Mouse (Mus musculus) neural tube, embryonic 15.5 days (tissue): Measurements from ENCODE around the gene Tmem233. TPM values are rescaled to one million over a fixed set of nuclear protein-coding genes. Genes with fewer than 3 reads are reported as not detected.

ENCODE experiments used
- ATAC-seq: fragments of 200-750 bp; cut with Nextera tagmentation; 2 replicates; pipeline ENCODE4 v1.8.0; 2017; ENCODE audit warnings: mild to moderate bottlenecking, moderate TSS enrichment, moderate library complexity; ENCODE audit not compliant: low FRiP score
- H3K27ac ChIP-seq: fragments of 300-500 bp; sonication (generic); replicated peaks from 2 replicates; pipeline ENCODE4 v1.5.1; 2015; ENCODE audit warnings: mild to moderate bottlenecking, inconsistent platforms
- H3K27me3 ChIP-seq: fragments of 300-500 bp; sonication (generic); replicated peaks from 2 replicates; pipeline ENCODE4 v1.6.1; 2015; ENCODE audit warnings: inconsistent platforms
- H3K36me3 ChIP-seq: fragments of 300-500 bp; sonication (generic); 2 replicates; pipeline ENCODE4 v1.6.1; 2015; ENCODE audit warnings: inconsistent platforms
- H3K4me1 ChIP-seq: fragments of 300-500 bp; sonication (generic); 2 replicates; pipeline ENCODE4 v1.6.1; 2015; ENCODE audit warnings: inconsistent platforms
- H3K4me2 ChIP-seq: fragments of 300-500 bp; sonication (generic); 2 replicates; pipeline ENCODE4 v1.6.1; 2015; ENCODE audit warnings: inconsistent platforms, mild to moderate bottlenecking, moderate library complexity
- H3K4me3 ChIP-seq: fragments of 300-500 bp; sonication (generic); replicated peaks from 2 replicates; pipeline ENCODE4 v1.5.1; 2015; ENCODE audit warnings: mild to moderate bottlenecking, inconsistent platforms
- H3K9ac ChIP-seq: fragments of 300-500 bp; sonication (generic); replicated peaks from 2 replicates; pipeline ENCODE4 v1.6.1; 2015; ENCODE audit warnings: mild to moderate bottlenecking, inconsistent platforms
- H3K9me3 ChIP-seq: fragments of 300-500 bp; sonication (generic); replicated peaks from 2 replicates; pipeline ENCODE4 v1.6.1; 2016; ENCODE audit warnings: inconsistent platforms
- WGBS: fragments of 180-500 bp; shearing (Covaris S2); methylation state at CpG from one replicate; pipeline ENCODE4 v1.1.7; 2015; ENCODE audit warnings: mixed read lengths; 5-methylcytosine and 5-hydroxymethylcytosine counted together
- polyA plus RNA-seq: library from polyadenylated mRNA; unstranded; fragments of >200 nt; fragmentation: Nextera tagmentation; extraction: Ambion mirVana; gene quantifications from 2 replicates; pipeline ENCODE4 v1.2.1, GENCODE M21; 2015

The Tmem233 gene
- polyA plus RNA-seq, 1 experiment from 2014 or later, result 0.10 TPM

- no peaks in the 10 kb centered on the region for H3K27me3 ChIP-seq
- H3K4me2 ChIP-seq, result peak overlapping the region; percentile 28
- H3K9ac ChIP-seq, result no peak overlapping the region
- H3K27ac ChIP-seq, result peak overlapping the region; percentile 33; the same call in 1 of the 2 replicates
- peaks cover 18% of the 10 kb centered on the region for H3K4me1 ChIP-seq
- no peaks in the 10 kb centered on the region for H3K36me3 ChIP-seq
- no peaks in the 10 kb centered on the region for H3K9me3 ChIP-seq
- H3K4me3 ChIP-seq, result no peak overlapping the region
- peak; percentile 61 for ATAC-seq
- 24% methylated on average over 13 of the region's 13 CpGs for WGBS
Observed at GRCm38 (mm10) chr5:116003825-116004224, 79.2 kb downstream of the Tmem233 start.

- Histone ChIP-seq H3K36me3 (no peaks in the 10 kb centered on the region), H3K4me3 (no peak overlapping the region), H3K27me3 (no peaks in the 10 kb centered on the region), H3K4me2 (no peak overlapping the region), H3K9ac (no peak overlapping the region), H3K9me3 (no peaks in the 10 kb centered on the region), H3K27ac (no peak overlapping the region), H3K4me1 (peaks cover 18% of the 10 kb centered on the region)
- no peak for ATAC-seq
- 89% methylated on average over 8 of the region's 8 CpGs for WGBS
Observed at GRCm38 (mm10) chr5:116003154-116003553, 79.9 kb downstream of the Tmem233 start.

DNA sequence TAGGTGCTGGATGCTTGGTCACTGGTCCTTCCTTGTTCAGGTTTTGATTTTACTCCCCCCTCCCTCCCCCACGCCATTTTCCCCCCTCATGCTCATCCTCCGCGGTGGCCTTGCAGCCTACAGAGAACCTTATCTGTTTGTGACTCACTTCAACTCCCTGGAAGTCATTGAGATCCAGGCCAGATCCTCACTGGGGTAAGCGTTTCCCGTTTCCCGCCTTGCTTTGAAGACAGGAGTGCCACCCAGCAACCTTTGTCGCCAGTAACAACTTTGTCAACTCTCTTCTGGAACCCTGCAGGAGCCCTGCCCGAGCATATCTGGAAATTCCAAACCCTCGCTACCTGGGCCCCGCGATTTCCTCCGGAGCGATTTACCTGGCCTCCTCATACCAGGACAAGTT lies 85.7 kb downstream of the Tmem233 start:
- no peak overlapping the region for H3K4me3 ChIP-seq
- H3K9me3 ChIP-seq, result no peaks in the 10 kb centered on the region
- H3K4me1 ChIP-seq, result no peaks in the 10 kb centered on the region
- H3K27ac ChIP-seq, result no peak overlapping the region
- H3K9ac ChIP-seq, result no peak overlapping the region
- ATAC-seq, result no peak
- WGBS, result 86% methylated on average over 13 of the region's 13 CpGs
- H3K27me3 ChIP-seq, result no peaks in the 10 kb centered on the region
- peaks cover 17% of the 10 kb centered on the region; the same call in 1 of the 2 replicates for H3K36me3 ChIP-seq
- no peak overlapping the region for H3K4me2 ChIP-seq

- Histone ChIP-seq H3K4me3 (no peak overlapping the region), H3K27me3 (no peaks in the 10 kb centered on the region), H3K9me3 (peaks cover 6% of the 10 kb centered on the region; the same call in 1 of the 2 replicates), H3K9ac (no peak overlapping the region), H3K27ac (no peak overlapping the region), H3K36me3 (peaks cover 42% of the 10 kb centered on the region), H3K4me2 (no peak overlapping the region), H3K4me1 (no peaks in the 10 kb centered on the region)
- ATAC-seq, result no peak
- 83% methylated on average over 15 of the region's 15 CpGs for WGBS
Observed at GRCm38 (mm10) chr5:115994101-115994500, 88.9 kb downstream of the Tmem233 start.

GRCm38 (mm10) chr5:115991717-115992116 lies 91.3 kb downstream of the Tmem233 start:
- peaks cover 6% of the 10 kb centered on the region; the same call in 1 of the 2 replicates for H3K9me3 ChIP-seq
- H3K4me1 ChIP-seq, result no peaks in the 10 kb centered on the region
- WGBS, result 97% methylated on average over 11 of the region's 11 CpGs
- H3K9ac ChIP-seq, result no peak overlapping the region
- no peak overlapping the region for H3K4me2 ChIP-seq
- no peak overlapping the region for H3K4me3 ChIP-seq
- H3K27me3 ChIP-seq, result no peaks in the 10 kb centered on the region
- peaks cover 47% of the 10 kb centered on the region for H3K36me3 ChIP-seq
- no peak overlapping the region for H3K27ac ChIP-seq
- no peak for ATAC-seq

Other genes starting within 250 kb of the Tmem233 start
- gene Cit, start 238.0 kb downstream of the Tmem233 start, polyA plus RNA-seq, result 38.8 and 40.1 TPM in 2 replicates
- gene Prkab1, start 58.7 kb downstream of the Tmem233 start, polyA plus RNA-seq, result 50.1 and 53.6 TPM in 2 replicates
- gene Ccdc60, start 205.7 kb upstream of the Tmem233 start, polyA plus RNA-seq, result 1.3 and 1.4 TPM in 2 replicates